Mouse (Mus musculus): ENCODE measurements at regions not wholly inside any gene's neighbourhood (a gene's known extent, or its start where the extent isn't known, plus 50 kb on each side); places are given as distances from the start of the nearest gene placed in this dataset.
A peak's percentile ranks its signal among the peaks of the same experiment; 100 is the strongest.

GRCm38 (mm10) chr12:39527216-39527600 is 510.6 kb downstream of the Arl4a start:
- no peaks in the 10 kb centered on the region for H3K27me3 ChIP-seq (ENCODE audit: control insufficient read depth, insufficient read depth, low read length)
- no peaks in the 10 kb centered on the region for H3K9me3 ChIP-seq (ENCODE audit: control insufficient read depth, low read length)
- no peak overlapping the region for H3K4me3 ChIP-seq (ENCODE audit: low read depth, low read length)
- H3K9ac ChIP-seq (replicated peaks; ENCODE audit: low read depth, low read length) = no peak overlapping the region
- 67% methylated on average over 3 of the region's 3 CpGs for WGBS
- H3K27ac ChIP-seq (ENCODE audit: low read depth, low read length) = no peak overlapping the region
- no peaks in the 10 kb centered on the region for H3K4me1 ChIP-seq (ENCODE audit: control insufficient read depth, insufficient read depth, low read length)
- ATAC-seq (ENCODE audit: low read depth) = no peak
- H3K4me2 ChIP-seq (ENCODE audit: low read depth, low read length) = no peak overlapping the region
- no peaks in the 10 kb centered on the region for H3K36me3 ChIP-seq (ENCODE audit: control insufficient read depth, insufficient read depth, low read length)

DNA sequence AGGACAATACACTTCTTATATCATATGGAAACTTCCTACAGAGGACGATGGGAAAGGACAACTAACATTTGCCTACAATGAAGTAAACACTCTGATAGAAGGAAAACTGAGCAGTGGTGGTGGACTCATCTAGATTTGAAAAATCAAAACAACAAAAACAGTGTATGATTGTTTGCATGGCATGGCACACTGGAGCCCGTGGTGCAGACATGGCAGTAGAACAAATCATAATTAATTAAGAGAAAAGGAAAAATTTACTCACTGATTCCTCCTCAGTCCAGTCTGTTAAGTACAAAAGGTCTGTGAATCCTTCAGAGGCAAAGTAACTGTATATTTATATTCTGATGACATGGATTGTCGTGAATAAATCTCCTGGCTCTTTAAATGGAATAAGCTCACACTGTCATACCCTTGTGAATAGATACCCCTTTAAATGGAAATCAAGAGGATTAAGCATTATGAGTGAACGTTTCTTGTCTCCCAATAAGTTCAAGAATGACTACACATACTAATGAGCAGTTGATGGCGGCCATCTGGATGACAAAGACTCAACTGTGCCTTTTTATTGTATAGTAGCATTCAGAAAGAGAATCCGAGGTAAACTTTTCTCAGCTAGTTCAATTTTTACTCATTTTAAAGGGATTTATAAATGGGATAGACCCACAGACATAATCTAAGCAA is 511.1 kb downstream of the Arl4a start:
- H3K36me3 ChIP-seq (ENCODE audit: control insufficient read depth, insufficient read depth, low read length) = no peaks in the 10 kb centered on the region
- no peaks in the 10 kb centered on the region for H3K27me3 ChIP-seq (ENCODE audit: control insufficient read depth, insufficient read depth, low read length)
- H3K9ac ChIP-seq (replicated peaks; ENCODE audit: low read depth, low read length) = no peak overlapping the region
- H3K4me1 ChIP-seq (ENCODE audit: control insufficient read depth, insufficient read depth, low read length) = no peaks in the 10 kb centered on the region
- no peaks in the 10 kb centered on the region for H3K9me3 ChIP-seq (ENCODE audit: control insufficient read depth, low read length)
- 63% methylated on average over 6 of the region's 6 CpGs for WGBS
- no peak overlapping the region for H3K27ac ChIP-seq (ENCODE audit: low read depth, low read length)
- ATAC-seq (ENCODE audit: low read depth) = no peak
- H3K4me2 ChIP-seq (ENCODE audit: low read depth, low read length) = no peak overlapping the region
- H3K4me3 ChIP-seq (ENCODE audit: low read depth, low read length) = no peak overlapping the region

GRCm38 (mm10) chr12:39515690-39516089 is 522.1 kb downstream of the Arl4a start:
- ATAC-seq (ENCODE audit: low read depth) = no peak
- Histone ChIP-seq H3K4me2 (ENCODE audit: low read depth, low read length) (no peak overlapping the region), H3K4me3 (ENCODE audit: low read depth, low read length) (no peak overlapping the region), H3K27ac (ENCODE audit: low read depth, low read length) (no peak overlapping the region), H3K9me3 (ENCODE audit: control insufficient read depth, low read length) (no peaks in the 10 kb centered on the region), H3K4me1 (ENCODE audit: control insufficient read depth, insufficient read depth, low read length) (no peaks in the 10 kb centered on the region), H3K9ac (replicated peaks; ENCODE audit: low read depth, low read length) (no peak overlapping the region), H3K27me3 (ENCODE audit: control insufficient read depth, insufficient read depth, low read length) (no peaks in the 10 kb centered on the region), H3K36me3 (ENCODE audit: control insufficient read depth, insufficient read depth, low read length) (no peaks in the 10 kb centered on the region)
- WGBS = 92% methylated on average over 4 of the region's 4 CpGs

DNA sequence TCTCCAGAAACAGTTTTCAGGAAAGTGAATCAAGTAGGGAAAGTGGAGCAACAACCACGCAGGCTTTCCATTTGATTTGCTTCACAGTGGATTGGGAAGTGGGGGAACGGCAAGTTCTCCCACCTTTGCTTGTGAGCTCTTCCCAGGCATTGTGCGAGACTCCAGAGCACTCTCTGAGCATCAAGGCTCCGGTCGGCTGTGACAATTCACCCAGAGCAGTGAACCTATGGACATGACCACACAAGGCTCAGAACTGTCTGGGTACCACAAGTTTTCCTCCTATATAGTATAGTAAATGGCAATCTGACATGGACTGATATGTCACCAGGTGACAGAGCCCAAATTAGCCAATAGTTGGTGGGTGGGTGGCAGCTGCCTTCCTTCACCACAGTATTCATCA is 527.0 kb downstream of the Arl4a start:
- 83% methylated on average over 5 of the region's 5 CpGs for WGBS
- Histone ChIP-seq H3K27ac (ENCODE audit: low read depth, low read length) (no peak overlapping the region), H3K36me3 (ENCODE audit: control insufficient read depth, insufficient read depth, low read length) (no peaks in the 10 kb centered on the region), H3K4me3 (ENCODE audit: low read depth, low read length) (no peak overlapping the region), H3K9ac (replicated peaks; ENCODE audit: low read depth, low read length) (no peak overlapping the region), H3K27me3 (ENCODE audit: control insufficient read depth, insufficient read depth, low read length) (no peaks in the 10 kb centered on the region), H3K9me3 (ENCODE audit: control insufficient read depth, low read length) (no peaks in the 10 kb centered on the region), H3K4me2 (ENCODE audit: low read depth, low read length) (no peak overlapping the region), H3K4me1 (ENCODE audit: control insufficient read depth, insufficient read depth, low read length) (no peaks in the 10 kb centered on the region)
- ATAC-seq (ENCODE audit: low read depth) = no peak

DNA sequence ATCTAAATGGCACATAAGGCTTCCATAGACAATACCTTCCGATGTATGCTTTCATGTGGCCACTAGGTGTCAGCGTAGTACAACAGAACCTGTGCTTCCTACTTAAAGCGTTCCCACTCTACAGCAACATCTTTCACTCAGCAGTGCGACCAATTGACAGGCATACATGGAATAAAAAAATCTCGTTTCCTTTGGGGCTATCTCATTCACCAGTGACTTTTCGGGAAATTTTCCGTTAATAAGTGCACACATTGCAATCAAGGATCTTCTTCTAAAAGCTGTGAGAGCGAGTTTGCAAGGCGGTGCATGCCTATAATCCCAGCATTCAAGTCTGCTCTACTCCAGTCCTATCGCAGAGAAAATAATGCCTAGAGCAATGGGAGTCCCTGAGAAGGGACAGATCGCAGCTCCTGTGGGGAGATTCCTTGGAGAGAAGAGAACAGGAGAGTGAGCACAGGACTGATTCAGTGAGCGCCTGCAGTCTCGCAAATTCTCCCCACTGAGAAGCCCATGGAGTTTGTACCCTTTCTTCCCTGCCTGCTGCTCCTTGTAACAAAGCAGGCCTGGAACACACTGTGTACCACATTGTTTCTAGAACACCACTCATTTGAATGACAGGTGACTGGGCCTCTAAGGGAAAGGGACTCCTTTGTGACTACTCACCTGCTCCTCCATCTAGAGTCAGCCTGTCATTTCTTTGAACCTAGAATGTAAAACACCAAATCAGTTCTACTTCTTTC is 527.6 kb downstream of the Arl4a start:
- ATAC-seq (ENCODE audit: low read depth) = peak; percentile 96
- Histone ChIP-seq H3K27ac (ENCODE audit: low read depth, low read length) (no peak overlapping the region), H3K9me3 (ENCODE audit: control insufficient read depth, low read length) (no peaks in the 10 kb centered on the region), H3K4me2 (ENCODE audit: low read depth, low read length) (peak overlapping the region; percentile 49), H3K9ac (replicated peaks; ENCODE audit: low read depth, low read length) (no peak overlapping the region), H3K4me1 (ENCODE audit: control insufficient read depth, insufficient read depth, low read length) (no peaks in the 10 kb centered on the region), H3K36me3 (ENCODE audit: control insufficient read depth, insufficient read depth, low read length) (no peaks in the 10 kb centered on the region), H3K4me3 (ENCODE audit: low read depth, low read length) (0 out of 2 replicates have a peak overlapping the region, but pooled peaks have one; percentile 16), H3K27me3 (ENCODE audit: control insufficient read depth, insufficient read depth, low read length) (no peaks in the 10 kb centered on the region)
- 16% methylated on average over 13 of the region's 13 CpGs for WGBS

DNA sequence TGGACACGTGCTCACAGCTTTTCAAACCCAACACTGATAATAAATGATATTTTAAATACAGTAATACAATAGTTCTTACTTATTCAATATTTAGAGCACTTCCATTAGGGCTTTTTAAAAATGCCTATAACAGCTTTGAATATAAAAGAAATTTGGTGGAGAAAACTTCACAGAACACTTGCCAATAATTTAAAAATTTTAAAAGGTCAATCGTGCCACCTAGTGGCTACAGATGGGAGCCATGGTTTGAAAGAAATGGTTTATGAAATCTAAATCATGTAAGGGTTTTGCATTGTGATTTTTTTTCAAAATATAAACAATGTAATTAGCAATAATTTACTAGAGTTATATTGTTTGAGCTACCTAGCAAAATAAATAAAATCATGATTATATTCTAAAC is 541.6 kb downstream of the Arl4a start:
- Histone ChIP-seq H3K36me3 (ENCODE audit: control insufficient read depth, insufficient read depth, low read length) (no peaks in the 10 kb centered on the region), H3K9me3 (ENCODE audit: control insufficient read depth, low read length) (no peaks in the 10 kb centered on the region), H3K9ac (replicated peaks; ENCODE audit: low read depth, low read length) (no peak overlapping the region), H3K4me3 (ENCODE audit: low read depth, low read length) (no peak overlapping the region), H3K4me2 (ENCODE audit: low read depth, low read length) (no peak overlapping the region), H3K27me3 (ENCODE audit: control insufficient read depth, insufficient read depth, low read length) (no peaks in the 10 kb centered on the region), H3K27ac (ENCODE audit: low read depth, low read length) (no peak overlapping the region), H3K4me1 (ENCODE audit: control insufficient read depth, insufficient read depth, low read length) (no peaks in the 10 kb centered on the region)
- WGBS = 43% methylated on average over 2 of the region's 2 CpGs
- ATAC-seq (ENCODE audit: low read depth) = no peak

- Histone ChIP-seq H3K27me3 (ENCODE audit: control insufficient read depth, insufficient read depth, low read length) (no peaks in the 10 kb centered on the region), H3K36me3 (ENCODE audit: control insufficient read depth, insufficient read depth, low read length) (no peaks in the 10 kb centered on the region), H3K9me3 (ENCODE audit: control insufficient read depth, low read length) (no peaks in the 10 kb centered on the region), H3K4me1 (ENCODE audit: control insufficient read depth, insufficient read depth, low read length) (no peaks in the 10 kb centered on the region), H3K4me3 (ENCODE audit: low read depth, low read length) (no peak overlapping the region), H3K4me2 (ENCODE audit: low read depth, low read length) (no peak overlapping the region), H3K9ac (replicated peaks; ENCODE audit: low read depth, low read length) (no peak overlapping the region), H3K27ac (ENCODE audit: low read depth, low read length) (no peak overlapping the region)
- peak; percentile 31; the same call in 1 of the 2 replicates for ATAC-seq (ENCODE audit: low read depth)
- 72% methylated on average over 6 of the region's 6 CpGs for WGBS
These were observed 544.1 kb downstream of the Arl4a start for GRCm38 (mm10) chr12:39493578-39494218.

DNA sequence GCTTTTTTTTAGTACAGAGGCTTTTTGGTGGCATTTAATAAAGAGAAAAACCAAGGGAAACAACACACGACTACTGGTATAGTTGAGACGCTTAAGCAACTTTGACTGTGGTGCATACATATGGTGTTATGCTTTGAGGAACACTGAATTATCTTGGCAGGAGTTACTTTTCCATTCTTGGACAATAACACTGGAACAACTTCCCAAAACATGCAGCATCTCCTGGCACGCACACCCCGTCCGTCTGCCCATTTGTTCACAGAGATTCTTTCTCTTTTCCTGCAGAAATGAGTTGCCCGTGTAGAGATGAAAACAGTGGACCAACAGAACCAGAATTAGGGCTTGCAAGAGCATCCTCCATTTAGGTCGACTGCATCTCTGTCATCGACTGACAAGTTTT is 544.7 kb downstream of the Arl4a start:
- Histone ChIP-seq H3K4me2 (ENCODE audit: low read depth, low read length) (no peak overlapping the region), H3K36me3 (ENCODE audit: control insufficient read depth, insufficient read depth, low read length) (no peaks in the 10 kb centered on the region), H3K9me3 (ENCODE audit: control insufficient read depth, low read length) (no peaks in the 10 kb centered on the region), H3K27me3 (ENCODE audit: control insufficient read depth, insufficient read depth, low read length) (no peaks in the 10 kb centered on the region), H3K4me1 (ENCODE audit: control insufficient read depth, insufficient read depth, low read length) (no peaks in the 10 kb centered on the region), H3K9ac (replicated peaks; ENCODE audit: low read depth, low read length) (no peak overlapping the region), H3K4me3 (ENCODE audit: low read depth, low read length) (no peak overlapping the region), H3K27ac (ENCODE audit: low read depth, low read length) (no peak overlapping the region)
- no peak for ATAC-seq (ENCODE audit: low read depth)
- 94% methylated on average over 8 of the region's 8 CpGs for WGBS

DNA sequence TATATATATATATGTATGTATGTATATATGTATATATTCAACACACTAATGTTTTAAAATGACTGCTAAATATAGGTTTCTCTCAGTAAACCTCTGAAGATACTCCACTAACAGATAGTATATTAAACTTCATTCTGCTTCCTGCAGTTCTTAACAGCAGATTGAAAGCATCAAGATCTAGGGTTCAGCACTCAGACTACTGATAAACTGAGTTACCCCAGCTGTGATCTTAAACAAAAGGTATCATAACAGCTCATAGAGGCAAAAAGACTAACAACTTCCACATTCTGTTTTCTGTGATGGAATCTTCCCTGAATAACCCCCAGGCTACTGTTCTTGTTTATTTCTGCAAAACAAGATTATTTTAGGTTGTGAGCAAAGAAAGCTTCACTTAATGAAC is 564.8 kb downstream of the Arl4a start:
- H3K9me3 ChIP-seq (ENCODE audit: control insufficient read depth, low read length) = no peaks in the 10 kb centered on the region
- ATAC-seq (ENCODE audit: low read depth) = no peak
- H3K9ac ChIP-seq (replicated peaks; ENCODE audit: low read depth, low read length) = no peak overlapping the region

More for the DNA sequence above, 564.8 kb downstream of the Arl4a start:
- Histone ChIP-seq H3K36me3 (ENCODE audit: control insufficient read depth, insufficient read depth, low read length) (no peaks in the 10 kb centered on the region), H3K27ac (ENCODE audit: low read depth, low read length) (no peak overlapping the region), H3K4me2 (ENCODE audit: low read depth, low read length) (no peak overlapping the region), H3K27me3 (ENCODE audit: control insufficient read depth, insufficient read depth, low read length) (no peaks in the 10 kb centered on the region), H3K4me1 (ENCODE audit: control insufficient read depth, insufficient read depth, low read length) (no peaks in the 10 kb centered on the region), H3K4me3 (ENCODE audit: low read depth, low read length) (no peak overlapping the region)

Measured in neural tube, embryonic 14.5 days (tissue).